Mouse (Mus musculus) brain, embryonic 14.5 days (tissue): ENCODE measurements around the gene Tmeff2. TPM values are rescaled to one million over a fixed set of nuclear protein-coding genes. Genes with fewer than 3 reads are reported as not detected.

Experiments
- DNase-seq: peaks from one replicate; pipeline ENCODE4 v3.0.0-alpha.2; 2011; ENCODE audit warnings: low read depth
- CTCF ChIP-seq: fragments of 200-500 bp; IDR thresholded peaks from 2 replicates; pipeline ENCODE4 v1.5.1; 2012; ENCODE audit warnings: inconsistent platforms, mild to moderate bottlenecking, moderate library complexity, borderline replicate concordance; ENCODE audit not compliant: insufficient read depth, insufficient read length; ENCODE audit errors: extremely low read depth
- POLR2A ChIP-seq: fragments of 200-500 bp; IDR thresholded peaks from 2 replicates; pipeline ENCODE4 v1.6.1; 2012; ENCODE audit warnings: mild to moderate bottlenecking, inconsistent platforms, borderline replicate concordance; ENCODE audit not compliant: poor library complexity, insufficient read depth, insufficient read length, severe bottlenecking; ENCODE audit errors: extremely low read depth
- polyA plus RNA-seq: library from polyadenylated mRNA; depleted of rRNA; stranded (reverse); fragments of >200 nt; gene quantifications from 2 replicates; pipeline ENCODE4 v1.2.3, GENCODE M21; 2012

Tmeff2 gene
- polyA plus RNA-seq, 1 experiment: 35.3 TPM

GRCm38 (mm10) chr1:50981151-50981828 is 80.8 kb downstream of the Tmeff2 start:
- TF ChIP-seq POLR2A: no peak
- TF ChIP-seq CTCF: no peak
- peak; percentile 60 for DNase-seq

- DNase-seq: no peak
- no peak for TF ChIP-seq POLR2A
- TF ChIP-seq CTCF: no peak
Observed at GRCm38 (mm10) chr1:50990661-50991060, 90.2 kb downstream of the Tmeff2 start.

- DNase-seq: no peak
- TF ChIP-seq CTCF: no peak
- no peak for TF ChIP-seq POLR2A
Observed at GRCm38 (mm10) chr1:50994505-50994904, 94.1 kb downstream of the Tmeff2 start.

GRCm38 (mm10) chr1:50999793-51000192 is 99.3 kb downstream of the Tmeff2 start:
- DNase-seq: no peak
- TF ChIP-seq POLR2A (no peak), CTCF (no peak)

DNA sequence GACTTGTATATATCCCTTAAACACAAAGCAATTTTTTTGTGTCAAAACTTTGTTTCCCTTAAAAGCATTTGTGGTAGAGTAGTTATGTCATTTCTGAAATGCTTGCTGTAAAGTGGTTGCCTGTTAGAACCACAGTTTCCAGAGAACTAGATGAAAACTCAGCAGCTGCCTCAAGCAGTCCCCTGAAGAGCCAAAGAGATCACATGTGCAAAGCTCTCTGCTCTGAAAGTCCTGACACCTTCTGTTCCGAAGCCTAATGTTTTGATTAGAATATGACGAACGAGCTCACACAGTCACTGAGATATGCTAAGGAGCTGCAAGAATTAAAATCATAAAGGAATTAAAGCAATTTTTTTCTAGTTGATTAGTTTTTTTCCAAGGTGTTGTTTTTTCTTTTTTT is 107.9 kb downstream of the Tmeff2 start:
- DNase-seq: peak; percentile 53
- TF ChIP-seq POLR2A (no peak), CTCF (no peak)

- no peak for TF ChIP-seq CTCF
- TF ChIP-seq POLR2A: no peak
- peak; percentile 13 for DNase-seq
Observed at GRCm38 (mm10) chr1:51040249-51040648, 139.8 kb downstream of the Tmeff2 start.

DNA sequence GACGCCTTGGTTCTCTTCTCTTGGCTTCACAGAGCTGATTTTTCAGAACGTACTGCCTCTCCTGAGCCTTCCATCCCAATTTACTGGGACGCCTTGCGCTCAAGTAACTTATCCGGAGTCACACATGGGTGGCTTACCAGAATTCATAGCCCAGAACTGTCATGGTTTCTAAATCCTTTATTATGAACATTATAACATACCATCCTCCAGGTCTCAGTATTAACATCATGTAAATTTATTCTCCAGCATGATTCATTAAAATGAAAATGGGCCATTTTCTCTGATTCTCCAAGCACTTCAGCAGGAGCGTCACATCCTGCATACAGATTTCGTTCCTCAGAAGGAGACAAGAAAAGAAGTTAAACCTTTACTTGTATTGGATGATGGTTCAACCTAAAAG is 144.4 kb downstream of the Tmeff2 start:
- no peak for TF ChIP-seq POLR2A
- no peak for TF ChIP-seq CTCF
- peak; percentile 60 for DNase-seq

GRCm38 (mm10) chr1:51064549-51064948 is 164.1 kb downstream of the Tmeff2 start:
- no peak for DNase-seq
- no peak for TF ChIP-seq CTCF
- TF ChIP-seq POLR2A: no peak

- no peak for DNase-seq
- TF ChIP-seq CTCF: no peak
- TF ChIP-seq POLR2A: no peak
Observed at GRCm38 (mm10) chr1:51065652-51066051, 165.2 kb downstream of the Tmeff2 start.

DNA sequence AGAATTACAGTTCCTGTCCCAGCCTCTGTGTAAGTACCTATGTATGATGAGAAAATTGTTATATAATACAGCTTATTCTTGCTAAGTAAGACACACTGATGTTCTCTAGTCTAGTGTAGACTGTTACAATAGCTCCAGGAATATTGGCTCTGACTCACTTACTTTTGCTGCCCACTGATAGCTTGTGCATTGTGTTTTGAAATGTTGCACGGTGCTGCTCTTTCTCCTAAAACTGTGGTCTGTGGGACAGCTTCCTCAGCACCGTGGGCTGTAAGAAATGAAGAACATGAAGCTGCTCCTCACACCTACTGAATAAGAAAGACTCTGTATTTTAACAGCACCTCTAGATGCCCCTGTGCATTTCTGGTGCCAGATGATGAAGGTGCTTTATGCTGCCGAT is 168.4 kb downstream of the Tmeff2 start:
- no peak for DNase-seq
- no peak for TF ChIP-seq CTCF
- TF ChIP-seq POLR2A: no peak

GRCm38 (mm10) chr1:51069288-51069687 is 168.8 kb downstream of the Tmeff2 start:
- DNase-seq: no peak
- TF ChIP-seq CTCF (no peak), POLR2A (no peak)

GRCm38 (mm10) chr1:51074076-51074475 is 173.6 kb downstream of the Tmeff2 start:
- TF ChIP-seq CTCF: no peak
- no peak for TF ChIP-seq POLR2A
- DNase-seq: peak; percentile 26
